Comparison of ENCODE assay signal across 9 mouse cellular contexts in the genomic region with DNA sequence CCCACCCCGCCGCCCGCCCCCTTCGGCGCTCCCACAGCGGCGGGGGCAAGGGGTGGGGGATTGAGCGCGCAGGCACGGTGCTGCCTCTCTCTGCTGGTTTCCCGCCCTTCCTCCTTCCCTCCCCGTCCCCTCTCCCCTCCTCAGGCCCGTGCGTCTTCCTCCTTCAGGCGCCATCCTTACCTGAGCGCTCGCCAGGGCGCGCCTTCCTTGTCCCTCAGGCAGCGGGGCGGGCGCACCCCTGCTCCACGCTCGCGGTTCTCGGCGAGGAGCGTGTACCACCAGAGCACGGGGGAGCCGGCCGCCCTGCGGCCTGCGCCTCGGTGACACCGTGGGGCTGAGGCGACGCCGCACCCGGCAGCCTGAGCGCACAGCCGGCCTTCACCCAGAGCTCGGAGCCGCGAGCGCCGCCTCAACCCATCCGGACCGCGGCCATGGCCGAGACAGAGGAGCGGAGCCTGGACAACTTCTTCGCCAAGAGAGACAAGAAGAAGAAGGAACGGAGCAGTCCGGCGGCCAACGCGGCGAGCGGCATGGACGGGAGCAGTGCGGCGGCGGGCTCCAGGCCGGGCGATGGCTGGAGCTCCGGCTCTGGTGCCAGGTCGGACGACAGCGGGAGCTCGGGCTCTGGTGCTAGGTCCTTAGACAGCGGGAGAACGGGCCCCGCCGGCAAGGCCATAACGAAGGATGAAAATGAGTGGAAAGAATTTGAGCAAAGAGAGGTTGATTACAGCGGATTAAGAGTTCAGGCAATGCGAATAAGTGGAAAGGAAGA. TPM values are rescaled to one million over a fixed set of nuclear protein-coding genes. Genes with fewer than 3 reads are reported as not detected.
DNase-seq lines count a peak whose midpoint lies in the region; ATAC-seq lines count a peak whose summit lies in the region.
"Had no signal": no experiment of that assay in that cellular context is flagged by ENCODE, and none has a peak within 500 bp of the region (broad histone marks: within the 10 kb centered on the region; RNA-seq: fewer than 3 reads in every experiment).

No protein-coding gene starts in this region.

- H3K4me1 ChIP-seq in heart, embryonic 14.5 days (ENCODE audit: control insufficient read depth in 2 of 2, insufficient read depth in 2 of 2, low read length in 2 of 2) = no peaks in the 10 kb centered on the region
- no peaks in the 10 kb centered on the region for H3K4me1 ChIP-seq in limb, embryonic 11.5 days (ENCODE audit: control insufficient read depth, insufficient read depth, low read length)
- H3K4me1 ChIP-seq in neural tube, embryonic 14.5 days (ENCODE audit: control insufficient read depth, insufficient read depth, low read length) = no peaks in the 10 kb centered on the region

- peak; percentile 39; the same call in 1 of the 2 replicates for ATAC-seq in heart, embryonic 14.5 days (ENCODE audit: insufficient number of reproducible peaks, insufficient read depth, low FRiP score, low read depth)
- peak; percentile 67; the same call in 1 of the 2 replicates for ATAC-seq in limb, embryonic 11.5 days (ENCODE audit: insufficient number of reproducible peaks, low FRiP score, low TSS enrichment, low read depth)
- peak; percentile 79; the same call in 1 of the 2 replicates for ATAC-seq in neural tube, embryonic 14.5 days (ENCODE audit: low read depth)

- H3K27ac ChIP-seq in heart, embryonic 14.5 days (replicated peaks in 1 of 2; ENCODE audit: control insufficient read depth in 1 of 2, insufficient read depth in 1 of 2, low read depth in 2 of 2, low read length in 2 of 2) = no peak overlapping the region
- H3K27ac ChIP-seq in limb, embryonic 11.5 days (replicated peaks; ENCODE audit: low read depth, low read length) = no peak overlapping the region
- no peak overlapping the region for H3K27ac ChIP-seq in neural tube, embryonic 14.5 days (ENCODE audit: low read depth, low read length)

- peaks cover 8% of the 10 kb centered on the region for H3K27me3 ChIP-seq in heart, embryonic 14.5 days (ENCODE audit: control insufficient read depth, insufficient read depth, low read length)
- no peaks in the 10 kb centered on the region for H3K27me3 ChIP-seq in limb, embryonic 11.5 days (ENCODE audit: control insufficient read depth, insufficient read depth, low read length)
- H3K27me3 ChIP-seq in neural tube, embryonic 14.5 days (ENCODE audit: control insufficient read depth, insufficient read depth, low read length) = no peaks in the 10 kb centered on the region

- DNase-seq in heart, adult 9 months (ENCODE audit: low spot score in 2 of 2) = no peak
- DNase-seq in embryo, embryonic 9.5 days (ENCODE audit: extremely low spot score) = peak; percentile 47
- peak; percentile 40 for DNase-seq in limb, embryonic 11.5 days (ENCODE audit: low spot score)
- DNase-seq in gastrocnemius, adult 18-20 months (ENCODE audit: low spot score) = no peak
- DNase-seq in gastrocnemius, postnatal 14 days = no peak
- no peak for DNase-seq in adrenal gland, postnatal 25 days

- H3K9ac ChIP-seq in heart, embryonic 14.5 days (ENCODE audit: low read length) = 0 out of 2 replicates have a peak overlapping the region, but pooled peaks have one; percentile 34
- peak overlapping the region; percentile 50 for H3K9ac ChIP-seq in limb, embryonic 11.5 days (ENCODE audit: low read length)
- H3K9ac ChIP-seq in neural tube, embryonic 14.5 days (replicated peaks; ENCODE audit: low read depth, low read length) = no peak overlapping the region

- H3K36me3 ChIP-seq in heart, embryonic 14.5 days (ENCODE audit: control insufficient read depth, insufficient read depth, low read length) = no peaks in the 10 kb centered on the region
- H3K36me3 ChIP-seq in limb, embryonic 11.5 days (ENCODE audit: control insufficient read depth, insufficient read depth, low read length) = no peaks in the 10 kb centered on the region
- no peaks in the 10 kb centered on the region for H3K36me3 ChIP-seq in neural tube, embryonic 14.5 days (ENCODE audit: control insufficient read depth, insufficient read depth, low read length)

- 5% methylated on average over 77 of the region's 77 CpGs for WGBS in heart, embryonic 14.5 days
- 6% methylated on average over 76 of the region's 77 CpGs for WGBS in limb, embryonic 11.5 days
- WGBS in neural tube, embryonic 14.5 days = 10% methylated on average over 77 of the region's 77 CpGs

- peak overlapping the region; percentile 29 to 33 for H3K4me3 ChIP-seq in heart, embryonic 14.5 days (ENCODE audit: control insufficient read depth in 1 of 2, insufficient read depth in 1 of 2, low read depth in 1 of 2, low read length in 2 of 2)
- H3K4me3 ChIP-seq in limb, embryonic 11.5 days (ENCODE audit: low read depth, low read length) = peak overlapping the region; percentile 19; the same call in 1 of the 2 replicates
- H3K4me3 ChIP-seq in neural tube, embryonic 14.5 days (ENCODE audit: low read depth, low read length) = peak overlapping the region; percentile 20

- intact Hi-C loops in gastrocnemius, postnatal 14 days (cut with DNase I; ENCODE audit: low total_unique reads) = no loop called here

- H3K4me2 ChIP-seq in heart, embryonic 14.5 days (ENCODE audit: low read length) = peak overlapping the region; percentile 57
- H3K4me2 ChIP-seq in limb, embryonic 11.5 days (ENCODE audit: low read depth, severe bottlenecking) = peak overlapping the region; percentile 42
- peak overlapping the region; percentile 18 for H3K4me2 ChIP-seq in neural tube, embryonic 14.5 days (ENCODE audit: low read depth, low read length)

- H3K9me3 ChIP-seq in heart, embryonic 14.5 days (ENCODE audit: control insufficient read depth, low read length) = peaks cover 30% of the 10 kb centered on the region
- H3K9me3 ChIP-seq in limb, embryonic 11.5 days (ENCODE audit: control insufficient read depth, low read length) = peaks cover 5% of the 10 kb centered on the region; the same call in 1 of the 2 replicates
- peaks cover 4% of the 10 kb centered on the region; the same call in 1 of the 2 replicates for H3K9me3 ChIP-seq in neural tube, embryonic 14.5 days (ENCODE audit: control insufficient read depth, low read length)

RNA-seq across cellular contexts. Expression of a gene that starts 23.1 kb away (rescaled TPM):
- polyA plus RNA-seq in heart, embryonic 14.5 days (2014; fragmentation: Nextera tagmentation; extraction: Ambion mirVana) = not detected in 2 replicates
- not detected in 2 replicates for polyA plus RNA-seq in limb, embryonic 11.5 days (2014; fragmentation: Nextera tagmentation; extraction: Ambion mirVana)
- polyA plus RNA-seq in neural tube, embryonic 14.5 days (2014; fragmentation: Nextera tagmentation; extraction: Ambion mirVana) = not detected in 2 replicates
- total RNA-seq in gastrocnemius, adult 18-20 months (2021) = not detected
- total RNA-seq in gastrocnemius, postnatal 14 days (2021) = not detected
- total RNA-seq in adrenal gland, postnatal 25 days (2021) = not detected in 2 replicates
- total RNA-seq: left cerebral cortex, postnatal 25 days had no signal

RNA-seq across cellular contexts. Expression of a gene that starts 39.3 kb away (rescaled TPM):
- not detected in 2 replicates for polyA plus RNA-seq in heart, embryonic 14.5 days (2014; fragmentation: Nextera tagmentation; extraction: Ambion mirVana)
- polyA plus RNA-seq in limb, embryonic 11.5 days (2014; fragmentation: Nextera tagmentation; extraction: Ambion mirVana) = not detected in 2 replicates
- polyA plus RNA-seq in neural tube, embryonic 14.5 days (2014; fragmentation: Nextera tagmentation; extraction: Ambion mirVana) = 0.21 and 0.50 TPM in 2 replicates
- not detected for total RNA-seq in gastrocnemius, adult 18-20 months (2021)
- not detected for total RNA-seq in gastrocnemius, postnatal 14 days (2021)
- total RNA-seq in adrenal gland, postnatal 25 days (2021) = 0.58 TPM in 1 of 2 replicates, not detected in the other
- total RNA-seq: left cerebral cortex, postnatal 25 days had no signal

Comparison
In these comparisons a context has a peak if more than half of its experiments do, and no peak if none do; other contexts are left out.
1. DNase-seq: peak in embryo, embryonic 9.5 days (single experiment) and limb, embryonic 11.5 days (single experiment); none in heart, adult 9 months (0 of 2), gastrocnemius, adult 18-20 months (single experiment), gastrocnemius, postnatal 14 days (single experiment) and adrenal gland, postnatal 25 days (single experiment).
2. Peak in every context shown above with its lines, with median percentiles within 50 percentile points of each other: ATAC-seq, H3K4me2 ChIP-seq and H3K4me3 ChIP-seq.